ENCODE assay signal across 44 mouse cellular contexts in the genomic region with DNA sequence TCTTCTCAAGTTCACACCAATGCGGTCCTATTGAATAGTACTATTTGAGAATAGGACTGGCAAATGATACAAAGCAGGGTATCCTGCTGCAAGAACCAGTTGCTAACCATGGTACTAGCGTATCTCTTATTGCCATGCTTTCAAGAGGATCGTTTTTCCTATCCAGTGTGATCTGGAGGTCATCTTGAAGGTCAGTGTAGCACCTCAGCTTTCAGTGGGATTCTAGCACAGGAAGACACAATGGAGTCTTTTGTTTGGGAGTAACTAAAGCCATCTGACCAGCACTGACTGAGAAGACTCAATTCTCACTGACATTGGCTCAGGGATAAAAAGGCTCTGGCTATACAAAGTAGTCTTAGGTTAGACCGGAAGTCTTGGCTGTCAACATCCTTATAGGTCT. TPM values are rescaled to one million over a fixed set of nuclear protein-coding genes. Genes with fewer than 3 reads are reported as not detected.
"Had no signal": no experiment of that assay in that cellular context is flagged by ENCODE, and none has a peak within 500 bp of the region (broad histone marks: within the 10 kb centered on the region; RNA-seq: fewer than 3 reads in every experiment).

No protein-coding gene starts in this region.

- H3K4me1 ChIP-seq: heart, embryonic 12.5 days; heart, embryonic 13.5 days; heart, embryonic 15.5 days; hindbrain, embryonic 10.5 days; hindbrain, embryonic 12.5 days; hindbrain, embryonic 13.5 days; hindbrain, embryonic 15.5 days; kidney, embryonic 15.5 days had no signal

- H3K4me2 ChIP-seq: heart, embryonic 11.5 days; heart, embryonic 12.5 days; heart, embryonic 13.5 days; heart, embryonic 15.5 days; hindbrain, embryonic 12.5 days; hindbrain, embryonic 13.5 days; hindbrain, embryonic 14.5 days; hindbrain, embryonic 15.5 days; kidney, embryonic 15.5 days had no signal

- H3K27me3 ChIP-seq: heart, embryonic 12.5 days; heart, embryonic 13.5 days; heart, embryonic 15.5 days; hindbrain, embryonic 12.5 days; hindbrain, embryonic 13.5 days; hindbrain, embryonic 15.5 days; kidney, embryonic 15.5 days had no signal

- DNase-seq: heart, postnatal 10 days; heart, postnatal 14 days; heart, postnatal 36 days; heart, postnatal 4 days; kidney, adult 11 months; kidney, adult 18-20 months; kidney, adult 2 months; kidney, adult 8-10 months; kidney, adult 9 months; kidney, postnatal 10 days; kidney, postnatal 14 days; kidney, postnatal 25 days; kidney, postnatal 36 days; kidney, postnatal 4 days; layer of hippocampus, adult 9-11 months; layer of hippocampus, postnatal 36 days had no signal

- H3K4me3 ChIP-seq: heart, embryonic 12.5 days; heart, embryonic 13.5 days; heart, embryonic 15.5 days; hindbrain, embryonic 10.5 days; hindbrain, embryonic 12.5 days; hindbrain, embryonic 13.5 days; hindbrain, embryonic 15.5 days; kidney, embryonic 15.5 days; layer of hippocampus, adult 2 months; left cerebral cortex, adult 2 months had no signal

- H3K9me3 ChIP-seq: heart, embryonic 12.5 days; heart, embryonic 13.5 days; heart, embryonic 15.5 days; hindbrain, embryonic 10.5 days; hindbrain, embryonic 12.5 days; hindbrain, embryonic 13.5 days; hindbrain, embryonic 15.5 days; kidney, embryonic 15.5 days had no signal

- H3K9ac ChIP-seq: heart, embryonic 12.5 days; heart, embryonic 13.5 days; heart, embryonic 15.5 days; hindbrain, embryonic 12.5 days; hindbrain, embryonic 13.5 days; hindbrain, embryonic 14.5 days; hindbrain, embryonic 15.5 days; kidney, embryonic 15.5 days had no signal

- H3K27ac ChIP-seq: heart, embryonic 13.5 days; heart, embryonic 15.5 days; hindbrain, embryonic 10.5 days; hindbrain, embryonic 12.5 days; hindbrain, embryonic 13.5 days; hindbrain, embryonic 14.5 days; hindbrain, embryonic 15.5 days; hindbrain, postnatal 0 days; kidney, embryonic 15.5 days; kidney, postnatal 0 days; layer of hippocampus, adult 2 months; left cerebral cortex, adult 2 months had no signal

- H3K36me3 ChIP-seq: heart, embryonic 12.5 days; heart, embryonic 13.5 days; heart, embryonic 15.5 days; hindbrain, embryonic 10.5 days; hindbrain, embryonic 12.5 days; hindbrain, embryonic 13.5 days; hindbrain, embryonic 15.5 days; kidney, embryonic 15.5 days had no signal

- ATAC-seq: hindbrain, postnatal 0 days; inflammation-experienced regulatory T-cells, adult 6 months; intestine, embryonic 16.5 days; intestine, postnatal 0 days had no signal

RNA-seq across cellular contexts. Expression of a gene that starts 50.8 kb away (rescaled TPM):
- total RNA-seq: heart, postnatal 4 days; hindbrain, postnatal 0 days; layer of hippocampus, adult 18-20 months; layer of hippocampus, adult 2 months; layer of hippocampus, adult 8-10 months; layer of hippocampus, postnatal 10 days; layer of hippocampus, postnatal 14 days; layer of hippocampus, postnatal 25 days; layer of hippocampus, postnatal 36 days; left cerebral cortex, adult 18-20 months; left cerebral cortex, adult 2 months; left cerebral cortex, adult 8-10 months; left cerebral cortex, postnatal 10 days had no signal
- polyA plus RNA-seq: heart, embryonic 11.5 days; heart, embryonic 12.5 days; heart, embryonic 14.5 days; hindbrain, embryonic 10.5 days; hindbrain, embryonic 11.5 days; hindbrain, embryonic 12.5 days; hindbrain, embryonic 13.5 days; hindbrain, embryonic 14.5 days; hindbrain, embryonic 15.5 days; hindbrain, postnatal 0 days; kidney, embryonic 14.5 days; kidney, embryonic 15.5 days had no signal

RNA-seq across cellular contexts. Expression of a gene that starts 57.9 kb away (rescaled TPM):
- total RNA-seq: layer of hippocampus, adult 18-20 months; layer of hippocampus, adult 2 months; layer of hippocampus, postnatal 36 days had no signal
